Mouse (Mus musculus) liver, adult 2 months (tissue): ENCODE results near the gene Gata5.

Experiments used
- CTCF ChIP-seq: fragments of 200-500 bp; IDR thresholded peaks from 2 replicates; pipeline ENCODE4 v1.5.1; 2011; ENCODE audit warnings: low read depth, low read length, control low read depth
- POLR2A ChIP-seq: fragments of 200-500 bp; IDR thresholded peaks from 2 replicates; pipeline ENCODE4 v1.6.1; 2011; ENCODE audit warnings: low read length, control low read depth; ENCODE audit not compliant: insufficient read depth; ENCODE audit errors: extremely low read depth

DNA sequence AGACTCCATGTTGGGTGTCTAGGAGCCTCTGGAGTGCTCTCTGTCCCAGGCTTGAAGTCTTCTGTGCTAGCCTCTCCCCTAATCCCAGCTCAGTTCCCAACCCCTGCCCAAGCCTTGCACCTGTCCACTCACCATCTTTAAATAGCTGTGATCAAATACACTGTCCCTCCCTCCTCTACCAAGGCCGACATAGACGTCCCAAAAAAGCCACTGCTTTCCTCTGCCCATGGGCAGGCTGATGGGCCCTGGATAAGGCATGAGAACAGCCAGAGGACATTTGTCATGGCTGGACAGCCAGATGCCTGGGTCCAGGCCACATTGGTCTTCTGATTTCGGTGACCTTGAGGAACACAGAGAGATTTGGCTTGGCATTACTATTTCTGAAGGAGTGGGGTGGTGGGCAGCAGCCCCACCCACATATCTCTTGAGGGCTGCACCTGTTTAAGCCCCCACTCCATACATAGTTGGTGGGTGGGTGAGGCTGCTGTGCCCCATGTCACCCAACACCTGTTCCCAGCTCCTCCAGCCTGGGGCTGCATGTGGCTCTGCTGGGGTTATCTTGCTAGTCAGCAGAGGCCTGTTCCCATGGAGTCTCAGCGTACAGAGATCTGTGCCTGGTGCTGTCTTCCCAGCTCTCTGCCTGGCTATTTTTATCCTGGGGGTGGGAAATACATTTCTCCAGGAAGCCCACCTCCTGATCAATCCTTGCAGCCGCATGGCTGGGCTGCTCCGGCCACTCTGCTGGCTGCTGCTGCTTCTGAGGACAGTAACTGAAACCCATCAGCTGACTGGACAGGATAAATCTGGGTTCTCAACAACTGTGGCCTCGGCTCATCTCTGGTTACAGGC, 28.3 kb upstream of the Gata5 start:
- TF ChIP-seq POLR2A (no peak), CTCF (no peak)
